Mouse (Mus musculus) embryo, embryonic 10 days (tissue): ENCODE results near the gene Arhgef25.

ENCODE experiments used
- DNase-seq: peaks from one replicate; pipeline ENCODE4 v3.0.0-alpha.2; 2015; ENCODE audit warnings: low spot score

Gene Arhgef25

GRCm38 (mm10) chr10:127189651-127190381, at the start of gene Arhgef25:
TSS of gene Arhgef25 (minus strand) at chr10:127190083.
- DNase-seq, result peak; percentile 73

- DNase-seq, result no peak
These were observed 48.5 kb upstream of the Arhgef25 start for GRCm38 (mm10) chr10:127238241-127238824.

GRCm38 (mm10) chr10:127236541-127236940, 46.7 kb upstream of the Arhgef25 start:
- peak; percentile 34 for DNase-seq

GRCm38 (mm10) chr10:127233141-127233540, 43.3 kb upstream of the Arhgef25 start:
- no peak for DNase-seq

GRCm38 (mm10) chr10:127231741-127232140, 41.9 kb upstream of the Arhgef25 start:
- no peak for DNase-seq

GRCm38 (mm10) chr10:127230693-127231092, 40.8 kb upstream of the Arhgef25 start:
- no peak for DNase-seq

- DNase-seq, result peak; percentile 76
These were observed 39.0 kb upstream of the Arhgef25 start for GRCm38 (mm10) chr10:127228897-127229296.

GRCm38 (mm10) chr10:127227163-127227562, 37.3 kb upstream of the Arhgef25 start:
- DNase-seq, result no peak

GRCm38 (mm10) chr10:127226318-127226895, 36.5 kb upstream of the Arhgef25 start:
- peak; percentile 45 for DNase-seq

- DNase-seq, result no peak
These were observed 35.8 kb upstream of the Arhgef25 start for GRCm38 (mm10) chr10:127225732-127226131.

- no peak for DNase-seq
These were observed 35.3 kb upstream of the Arhgef25 start for GRCm38 (mm10) chr10:127225213-127225612.

- DNase-seq, result no peak
These were observed 28.5 kb upstream of the Arhgef25 start for GRCm38 (mm10) chr10:127218339-127218738.

GRCm38 (mm10) chr10:127217177-127217576, 27.3 kb upstream of the Arhgef25 start:
- no peak for DNase-seq

- no peak for DNase-seq
These were observed 26.6 kb upstream of the Arhgef25 start for GRCm38 (mm10) chr10:127216456-127216855.

GRCm38 (mm10) chr10:127214422-127214803, 24.5 kb upstream of the Arhgef25 start:
- no peak for DNase-seq

- DNase-seq, result no peak
These were observed 24.0 kb upstream of the Arhgef25 start for GRCm38 (mm10) chr10:127213704-127214421.

GRCm38 (mm10) chr10:127213272-127213671, 23.4 kb upstream of the Arhgef25 start:
- DNase-seq, result no peak

- peak; percentile 93 for DNase-seq
These were observed 21.6 kb upstream of the Arhgef25 start, which contains the start of gene Pip4k2c for GRCm38 (mm10) chr10:127211414-127211854. TSS of gene Pip4k2c (minus strand) at chr10:127211585.

- DNase-seq, result peak; percentile 43
These were observed 21.1 kb upstream of the Arhgef25 start for GRCm38 (mm10) chr10:127210961-127211405.

GRCm38 (mm10) chr10:127209928-127210570, 20.2 kb upstream of the Arhgef25 start:
- DNase-seq, result no peak

GRCm38 (mm10) chr10:127208921-127209320, 19.0 kb upstream of the Arhgef25 start:
- DNase-seq, result no peak

GRCm38 (mm10) chr10:127205373-127205772, 15.5 kb upstream of the Arhgef25 start:
- no peak for DNase-seq
